Mouse (Mus musculus): ENCODE results near the gene Gm11027.

- TF ChIP-seq CTCF (IDR thresholded peaks at IDR 0.05; ENCODE audit: extremely low read depth, insufficient read length, insufficient replicate concordance, low read depth, low read length), result no peak
- TF ChIP-seq POLR2A (IDR thresholded peaks at IDR 0.05; ENCODE audit: low read depth, low read length), result no peak
Measured at GRCm38 (mm10) chr12:116278541-116278940, 3.4 kb downstream of the Gm11027 start.

Data from small intestine, adult 2 months (tissue).